Mouse (Mus musculus): Measurements from ENCODE around the gene Plcg2.

- TF ChIP-seq POLR2A (IDR thresholded peaks at IDR 0.05; ENCODE audit: low read depth, low read length): no peak
- TF ChIP-seq CTCF (IDR thresholded peaks at IDR 0.05; ENCODE audit: borderline replicate concordance, insufficient read depth, low read length): no peak
These were observed 3.2 kb upstream of the Plcg2 start for GRCm38 (mm10) chr8:117494874-117495273.
